In genomic region chr16:55852515-55852914, GRCm38 (mm10) we compare ENCODE assay signal across 10 mouse cellular contexts. TPM values are rescaled to one million over a fixed set of nuclear protein-coding genes. Genes with fewer than 3 reads are reported as not detected.
DNase-seq lines count a peak whose midpoint lies in the region; ATAC-seq and TF ChIP-seq lines count a peak whose summit lies in the region.
"Had no signal": no experiment of that assay in that cellular context is flagged by ENCODE, and none has a peak within 500 bp of the region (broad histone marks: within the 10 kb centered on the region; RNA-seq: fewer than 3 reads in every experiment).

No protein-coding gene starts in this region.

- H3K9ac ChIP-seq in hindbrain, embryonic 11.5 days (ENCODE audit: low read depth, low read length): no peak overlapping the region
- no peak overlapping the region for H3K9ac ChIP-seq in midbrain, embryonic 12.5 days (replicated peaks)
- no peak overlapping the region for H3K9ac ChIP-seq in midbrain, postnatal 0 days (replicated peaks; ENCODE audit: low read length, poor library complexity, severe bottlenecking)
- no peak overlapping the region for H3K9ac ChIP-seq in forebrain, postnatal 0 days
- H3K9ac ChIP-seq in neural tube, embryonic 13.5 days: no peak overlapping the region
- H3K9ac ChIP-seq: limb, embryonic 15.5 days; liver, postnatal 0 days had no signal

- no peak for TF ChIP-seq CTCF in midbrain, postnatal 0 days (IDR thresholded peaks at IDR 0.05)
- no peak for TF ChIP-seq CTCF in forebrain, postnatal 0 days (IDR thresholded peaks at IDR 0.05; ENCODE audit: low read depth)

- DNase-seq in hindbrain, embryonic 11.5 days (ENCODE audit: low spot score): peak; percentile 3
- DNase-seq in hindbrain, embryonic 10.5 days (ENCODE audit: low spot score): no peak
- DNase-seq in midbrain, postnatal 0 days (ENCODE audit: low spot score): no peak
- no peak for DNase-seq in forebrain, postnatal 0 days

- no peaks in the 10 kb centered on the region for H3K4me1 ChIP-seq in hindbrain, embryonic 11.5 days (replicated peaks; ENCODE audit: control insufficient read depth, insufficient read depth, low read length)
- H3K4me1 ChIP-seq in hindbrain, embryonic 10.5 days (replicated peaks): no peaks in the 10 kb centered on the region
- no peaks in the 10 kb centered on the region for H3K4me1 ChIP-seq in midbrain, embryonic 12.5 days
- no peaks in the 10 kb centered on the region for H3K4me1 ChIP-seq in midbrain, postnatal 0 days (ENCODE audit: insufficient read depth, low read length)
- no peaks in the 10 kb centered on the region for H3K4me1 ChIP-seq in forebrain, postnatal 0 days (ENCODE audit: insufficient read depth)
- 0 out of 2 replicates have a peak, but pooled peaks cover 2% of the 10 kb centered on the region for H3K4me1 ChIP-seq in neural tube, embryonic 13.5 days (replicated peaks)
- H3K4me1 ChIP-seq: limb, embryonic 15.5 days had no signal

- H3K4me2 ChIP-seq in hindbrain, embryonic 11.5 days (replicated peaks; ENCODE audit: low read depth, low read length): no peak overlapping the region
- H3K4me2 ChIP-seq in midbrain, embryonic 12.5 days (replicated peaks): no peak overlapping the region
- no peak overlapping the region for H3K4me2 ChIP-seq in midbrain, postnatal 0 days (ENCODE audit: low read depth, low read length, poor library complexity, severe bottlenecking)
- no peak overlapping the region for H3K4me2 ChIP-seq in forebrain, postnatal 0 days (ENCODE audit: low read depth)
- H3K4me2 ChIP-seq in neural tube, embryonic 13.5 days: no peak overlapping the region
- H3K4me2 ChIP-seq: limb, embryonic 15.5 days had no signal

- ATAC-seq in hindbrain, embryonic 11.5 days (ENCODE audit: low FRiP score): peak; percentile 68; the same call in 1 of the 2 replicates
- peak; percentile 28; the same call in 1 of the 2 replicates for ATAC-seq in midbrain, embryonic 12.5 days (ENCODE audit: low FRiP score, low read depth)
- ATAC-seq in midbrain, postnatal 0 days (ENCODE audit: low FRiP score): no peak
- ATAC-seq in forebrain, postnatal 0 days: 0 out of 2 replicates have a peak, but pooled peaks have one; percentile 25
- peak; percentile 48 for ATAC-seq in neural tube, embryonic 13.5 days (ENCODE audit: low read depth)
- ATAC-seq in activated CD4-positive, CD25-positive, alpha-beta regulatory T cell, adult 4 months: no peak
- ATAC-seq in megakaryocyte-erythroid progenitor cell, adult 5-6 weeks (replicated peaks; ENCODE audit: low FRiP score, low TSS enrichment, poor library complexity, severe bottlenecking): no peak

- H3K27ac ChIP-seq in hindbrain, embryonic 11.5 days (ENCODE audit: low read depth, low read length): no peak overlapping the region
- H3K27ac ChIP-seq in hindbrain, embryonic 10.5 days: no peak overlapping the region
- no peak overlapping the region for H3K27ac ChIP-seq in midbrain, embryonic 12.5 days (replicated peaks)
- no peak overlapping the region for H3K27ac ChIP-seq in midbrain, postnatal 0 days (ENCODE audit: low read depth, low read length)
- no peak overlapping the region for H3K27ac ChIP-seq in forebrain, postnatal 0 days (ENCODE audit: low read depth, low read length)
- no peak overlapping the region for H3K27ac ChIP-seq in neural tube, embryonic 13.5 days (replicated peaks)
- H3K27ac ChIP-seq: limb, embryonic 15.5 days had no signal

- H3K36me3 ChIP-seq in hindbrain, embryonic 11.5 days (ENCODE audit: control insufficient read depth, insufficient read depth, low read length): no peaks in the 10 kb centered on the region
- peaks cover 17% of the 10 kb centered on the region for H3K36me3 ChIP-seq in hindbrain, embryonic 10.5 days
- H3K36me3 ChIP-seq in midbrain, embryonic 12.5 days: 0 out of 2 replicates have a peak, but pooled peaks cover 7% of the 10 kb centered on the region
- peaks cover 4% of the 10 kb centered on the region for H3K36me3 ChIP-seq in midbrain, postnatal 0 days (ENCODE audit: insufficient read depth, low read length)
- no peaks in the 10 kb centered on the region; the same call in 1 of the 2 replicates for H3K36me3 ChIP-seq in forebrain, postnatal 0 days (ENCODE audit: insufficient read depth)
- peaks cover 11% of the 10 kb centered on the region for H3K36me3 ChIP-seq in neural tube, embryonic 13.5 days
- H3K36me3 ChIP-seq: limb, embryonic 15.5 days had no signal

- no peaks in the 10 kb centered on the region for H3K27me3 ChIP-seq in hindbrain, embryonic 11.5 days (ENCODE audit: control insufficient read depth, insufficient read depth, low read length)
- H3K27me3 ChIP-seq in hindbrain, embryonic 10.5 days (ENCODE audit: insufficient read depth, poor library complexity, severe bottlenecking): no peaks in the 10 kb centered on the region
- no peaks in the 10 kb centered on the region for H3K27me3 ChIP-seq in midbrain, embryonic 12.5 days
- H3K27me3 ChIP-seq in midbrain, postnatal 0 days (ENCODE audit: insufficient read depth, low read length): no peaks in the 10 kb centered on the region
- no peaks in the 10 kb centered on the region for H3K27me3 ChIP-seq in forebrain, postnatal 0 days (ENCODE audit: insufficient read depth, low read length)
- H3K27me3 ChIP-seq in neural tube, embryonic 13.5 days: no peaks in the 10 kb centered on the region
- H3K27me3 ChIP-seq: limb, embryonic 15.5 days had no signal

- no peaks in the 10 kb centered on the region for H3K9me3 ChIP-seq in hindbrain, embryonic 11.5 days (ENCODE audit: control insufficient read depth, low read length)
- H3K9me3 ChIP-seq in hindbrain, embryonic 10.5 days: no peaks in the 10 kb centered on the region
- no peaks in the 10 kb centered on the region for H3K9me3 ChIP-seq in midbrain, embryonic 12.5 days
- no peaks in the 10 kb centered on the region for H3K9me3 ChIP-seq in midbrain, postnatal 0 days (ENCODE audit: low read length)
- no peaks in the 10 kb centered on the region for H3K9me3 ChIP-seq in forebrain, postnatal 0 days (ENCODE audit: low read length)
- H3K9me3 ChIP-seq in neural tube, embryonic 13.5 days: peaks cover 4% of the 10 kb centered on the region; the same call in 1 of the 2 replicates
- H3K9me3 ChIP-seq: limb, embryonic 15.5 days had no signal

- no peak overlapping the region for H3K4me3 ChIP-seq in hindbrain, embryonic 11.5 days (ENCODE audit: low read depth, low read length)
- H3K4me3 ChIP-seq in hindbrain, embryonic 10.5 days: no peak overlapping the region
- no peak overlapping the region for H3K4me3 ChIP-seq in midbrain, embryonic 12.5 days
- H3K4me3 ChIP-seq in midbrain, postnatal 0 days (ENCODE audit: low read depth, low read length): no peak overlapping the region
- H3K4me3 ChIP-seq in forebrain, postnatal 0 days (ENCODE audit: low read depth, low read length): no peak overlapping the region
- no peak overlapping the region for H3K4me3 ChIP-seq in neural tube, embryonic 13.5 days
- H3K4me3 ChIP-seq: limb, embryonic 15.5 days had no signal

- 46% methylated on average over 4 of the region's 4 CpGs for WGBS in hindbrain, embryonic 11.5 days
- 54% methylated on average over 4 of the region's 4 CpGs for WGBS in hindbrain, embryonic 10.5 days
- WGBS in midbrain, embryonic 12.5 days: 47% methylated on average over 4 of the region's 4 CpGs
- 32% methylated on average over 4 of the region's 4 CpGs for WGBS in midbrain, postnatal 0 days
- 45% methylated on average over 4 of the region's 4 CpGs for WGBS in forebrain, postnatal 0 days
- 19% methylated on average over 4 of the region's 4 CpGs for WGBS in neural tube, embryonic 13.5 days

RNA-seq across cellular contexts. Expression of gene Nfkbiz, which starts 13.8 kb away (rescaled TPM):
- polyA plus RNA-seq in hindbrain, embryonic 11.5 days (2014; fragmentation: Nextera tagmentation; extraction: Ambion mirVana): 1.5 and 1.6 TPM in 2 replicates
- polyA plus RNA-seq in hindbrain, embryonic 10.5 days (2016; fragmentation: Nextera tagmentation; extraction: Ambion mirVana): 1.1 and 1.4 TPM in 2 replicates
- polyA plus RNA-seq in midbrain, embryonic 12.5 days (2016; fragmentation: Nextera tagmentation; extraction: Ambion mirVana): 1.5 TPM in 2 replicates
- 2.6 and 3.2 TPM in 2 replicates for total RNA-seq in midbrain, postnatal 0 days (2014; rRNA removed)
- 0.96 and 1.3 TPM in 2 replicates for polyA plus RNA-seq in midbrain, postnatal 0 days (2015; fragmentation: Nextera tagmentation; extraction: Ambion mirVana)
- 1.9 and 2.4 TPM in 2 replicates for total RNA-seq in forebrain, postnatal 0 days (2014; rRNA removed)
- polyA plus RNA-seq in forebrain, postnatal 0 days (2015; fragmentation: Nextera tagmentation; extraction: Ambion mirVana): 1.1 and 1.5 TPM in 2 replicates
- 1.7 and 2.2 TPM in 2 replicates for polyA plus RNA-seq in neural tube, embryonic 13.5 days (2015; fragmentation: Nextera tagmentation; extraction: Ambion mirVana)
- polyA plus RNA-seq in activated CD4-positive, CD25-positive, alpha-beta regulatory T cell, adult 4 months (2017; shearing (Covaris generic)): 10 to 100 TPM; 28.6 to 30.5 TPM
- total RNA-seq in megakaryocyte-erythroid progenitor cell, adult 5-6 weeks (2014; fragmentation: Nextera tagmentation): 3.5 and 4.9 TPM in 2 replicates
- total RNA-seq in megakaryocyte-erythroid progenitor cell, adult 5-6 weeks (2017): 6.1 and 9.4 TPM in 2 replicates

RNA-seq across cellular contexts. Expression of gene Nxpe3, which starts 42.6 kb away (rescaled TPM):
- 1.0 and 1.1 TPM in 2 replicates for polyA plus RNA-seq in hindbrain, embryonic 11.5 days (2014; fragmentation: Nextera tagmentation; extraction: Ambion mirVana)
- 0.77 TPM in 2 replicates for polyA plus RNA-seq in hindbrain, embryonic 10.5 days (2016; fragmentation: Nextera tagmentation; extraction: Ambion mirVana)
- 1.0 and 1.1 TPM in 2 replicates for polyA plus RNA-seq in midbrain, embryonic 12.5 days (2016; fragmentation: Nextera tagmentation; extraction: Ambion mirVana)
- 2.0 and 2.7 TPM in 2 replicates for total RNA-seq in midbrain, postnatal 0 days (2014; rRNA removed)
- 0.77 and 1.1 TPM in 2 replicates for polyA plus RNA-seq in midbrain, postnatal 0 days (2015; fragmentation: Nextera tagmentation; extraction: Ambion mirVana)
- total RNA-seq in forebrain, postnatal 0 days (2014; rRNA removed): 1.8 and 2.2 TPM in 2 replicates
- 0.50 and 1.2 TPM in 2 replicates for polyA plus RNA-seq in forebrain, postnatal 0 days (2015; fragmentation: Nextera tagmentation; extraction: Ambion mirVana)
- polyA plus RNA-seq in neural tube, embryonic 13.5 days (2015; fragmentation: Nextera tagmentation; extraction: Ambion mirVana): 1.0 and 1.4 TPM in 2 replicates
- 10 to 100 TPM; 15.0 to 28.2 TPM for polyA plus RNA-seq in activated CD4-positive, CD25-positive, alpha-beta regulatory T cell, adult 4 months (2017; shearing (Covaris generic))
- total RNA-seq in megakaryocyte-erythroid progenitor cell, adult 5-6 weeks (2014; fragmentation: Nextera tagmentation): 4.5 and 5.4 TPM in 2 replicates
- total RNA-seq in megakaryocyte-erythroid progenitor cell, adult 5-6 weeks (2017): 6.1 and 7.2 TPM in 2 replicates

Comparison
In these comparisons a context has a peak if more than half of its experiments do, and no peak if none do; other contexts are left out.
1. ATAC-seq: peak in hindbrain, embryonic 11.5 days (single experiment), midbrain, embryonic 12.5 days (single experiment), forebrain, postnatal 0 days (single experiment) and neural tube, embryonic 13.5 days (single experiment); none in midbrain, postnatal 0 days (single experiment), activated CD4-positive, CD25-positive, alpha-beta regulatory T cell, adult 4 months (single experiment) and megakaryocyte-erythroid progenitor cell, adult 5-6 weeks (single experiment).